Mouse (Mus musculus) embryonic facial prominence, embryonic 14.5 days (tissue): Measurements from ENCODE around the gene Dcaf17. TPM values are rescaled to one million over a fixed set of nuclear protein-coding genes. Genes with fewer than 3 reads are reported as not detected.

Source experiments
- ATAC-seq: fragments of 200-750 bp; cut with Nextera tagmentation; 2 replicates; pipeline ENCODE4 v1.8.0; 2017; ENCODE audit warnings: low read depth, moderate number of reproducible peaks, moderate TSS enrichment
- DNase-seq: peaks from one replicate; pipeline ENCODE4 v3.0.0-alpha.2; 2015; ENCODE audit warnings: low spot score
- H3K27ac ChIP-seq: fragments of 300-500 bp; sonication (generic); replicated peaks from 2 replicates; pipeline ENCODE4 v1.5.1; 2014; ENCODE audit warnings: low read depth, mild to moderate bottlenecking, low read length, moderate library complexity
- H3K27me3 ChIP-seq: fragments of 300-500 bp; sonication (generic); replicated peaks from 2 replicates; pipeline ENCODE4 v1.6.1; 2014; ENCODE audit warnings: low read length; ENCODE audit not compliant: control insufficient read depth, insufficient read depth
- H3K36me3 ChIP-seq: fragments of 300-500 bp; sonication (generic); 2 replicates; pipeline ENCODE4 v1.6.1; 2014; ENCODE audit warnings: low read length, mixed read lengths; ENCODE audit not compliant: control insufficient read depth, insufficient read depth
- H3K4me1 ChIP-seq: fragments of 300-500 bp; sonication (generic); 2 replicates; pipeline ENCODE4 v1.6.1; 2014; ENCODE audit warnings: antibody characterized with exemption, low read length; ENCODE audit not compliant: control insufficient read depth, insufficient read depth
- H3K4me2 ChIP-seq: fragments of 300-500 bp; sonication (generic); 2 replicates; pipeline ENCODE4 v1.6.1; 2014; ENCODE audit warnings: low read depth, mild to moderate bottlenecking, low read length, moderate library complexity, mixed read lengths
- H3K4me3 ChIP-seq: fragments of 300-500 bp; sonication (generic); 2 replicates; pipeline ENCODE4 v1.5.1; 2014; ENCODE audit warnings: low read depth, mild to moderate bottlenecking, low read length
- H3K9ac ChIP-seq: fragments of 300-500 bp; sonication (generic); 2 replicates; pipeline ENCODE4 v1.6.1; 2014; ENCODE audit warnings: low read depth, mild to moderate bottlenecking, low read length, moderate library complexity, mixed read lengths
- H3K9me3 ChIP-seq: fragments of 300-500 bp; sonication (generic); 2 replicates; pipeline ENCODE4 v1.6.1; 2016; ENCODE audit warnings: low read length; ENCODE audit not compliant: control insufficient read depth
- WGBS: fragments of 180-500 bp; shearing (Covaris S2); extraction: QIAGEN DNeasy Blood & Tissue Kit; methylation state at CpG from one replicate; pipeline ENCODE4 v1.1.7; 2014; 5-methylcytosine and 5-hydroxymethylcytosine counted together
- polyA plus RNA-seq: library from polyadenylated mRNA; unstranded; fragments of >200 nt; fragmentation: Nextera tagmentation; extraction: Ambion mirVana; gene quantifications from 2 replicates; pipeline ENCODE4 v1.2.1, GENCODE M21; 2014

The Dcaf17 gene
- polyA plus RNA-seq, 1 experiment from 2014 or later: 22.0 TPM

DNA sequence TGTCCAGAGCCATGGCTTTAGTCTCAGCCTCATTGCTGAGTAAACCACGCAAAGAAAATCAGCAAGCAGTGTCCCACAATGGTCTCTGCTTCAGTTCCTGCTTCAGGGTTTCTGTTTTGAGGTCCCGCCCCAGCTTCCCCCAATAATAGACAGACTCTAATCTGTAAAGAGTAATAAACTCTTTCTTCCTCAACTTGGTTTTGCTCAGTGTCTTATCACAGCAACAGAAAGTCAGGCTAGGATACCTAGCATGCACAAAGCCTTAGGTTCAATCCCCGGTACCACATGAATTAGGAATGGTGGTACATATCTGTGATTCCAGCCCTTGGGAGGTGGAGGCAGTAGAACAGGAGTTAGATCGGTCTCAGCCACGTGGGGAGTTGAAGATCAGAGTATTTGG is 79.7 kb downstream of the Dcaf17 start:
- no peak overlapping the region for H3K4me3 ChIP-seq
- H3K27me3 ChIP-seq: no peaks in the 10 kb centered on the region
- WGBS: 80% methylated on average over 5 of the region's 5 CpGs
- H3K4me1 ChIP-seq: no peaks in the 10 kb centered on the region
- H3K4me2 ChIP-seq: no peak overlapping the region
- H3K9me3 ChIP-seq: peaks cover 4% of the 10 kb centered on the region; the same call in 1 of the 2 replicates
- no peak overlapping the region for H3K9ac ChIP-seq
- no peak for ATAC-seq
- H3K36me3 ChIP-seq: peaks cover 29% of the 10 kb centered on the region; the same call in 1 of the 2 replicates
- no peak for DNase-seq
- no peak overlapping the region for H3K27ac ChIP-seq

DNA sequence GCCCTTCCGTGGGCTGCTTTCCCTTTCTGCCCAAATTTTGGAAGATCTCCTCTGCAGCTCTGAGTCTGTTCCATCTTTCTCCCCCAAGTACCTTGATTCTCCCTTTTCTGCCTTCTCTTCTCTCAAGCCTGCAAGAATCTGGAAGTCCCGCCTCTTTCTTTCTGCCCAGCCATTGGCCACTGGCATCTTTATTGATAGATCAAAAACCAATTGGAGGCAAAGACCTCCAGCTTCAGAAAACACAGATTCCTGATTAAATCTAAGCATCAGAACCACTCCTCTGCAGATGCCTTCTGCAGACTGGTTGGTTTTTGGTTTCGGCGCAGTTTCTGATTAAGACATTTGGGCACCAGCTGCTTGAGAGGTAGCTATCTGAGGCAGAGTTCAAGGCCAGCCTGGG is 85.5 kb downstream of the Dcaf17 start:
- 66% methylated on average over 4 of the region's 4 CpGs for WGBS
- Histone ChIP-seq H3K27me3 (no peaks in the 10 kb centered on the region), H3K36me3 (peaks cover 23% of the 10 kb centered on the region; the same call in 1 of the 2 replicates), H3K4me2 (no peak overlapping the region), H3K4me1 (no peaks in the 10 kb centered on the region), H3K9me3 (peaks cover 4% of the 10 kb centered on the region; the same call in 1 of the 2 replicates), H3K27ac (no peak overlapping the region), H3K4me3 (no peak overlapping the region), H3K9ac (no peak overlapping the region)
- no peak for DNase-seq
- ATAC-seq: no peak

DNA sequence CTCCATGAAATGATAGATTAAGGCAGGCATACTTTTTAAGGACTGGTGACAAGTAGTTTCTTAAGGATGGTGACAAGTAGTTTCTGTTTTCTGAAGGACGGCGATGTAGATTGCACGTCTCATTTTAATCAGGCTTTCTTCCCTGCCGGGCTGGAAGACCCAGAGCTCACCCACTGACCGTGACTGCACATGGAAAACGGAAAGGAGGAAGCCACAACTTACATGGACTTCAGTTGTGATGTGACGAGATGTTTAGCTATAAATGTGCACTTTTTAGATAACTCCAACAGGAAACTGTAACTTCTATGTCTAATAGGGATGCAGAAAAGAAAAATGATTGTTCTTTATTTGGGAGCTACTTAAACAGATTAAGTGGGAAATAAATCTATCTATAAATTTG is 87.3 kb downstream of the Dcaf17 start:
- 63% methylated on average over 7 of the region's 7 CpGs for WGBS
- peaks cover 16% of the 10 kb centered on the region; the same call in 1 of the 2 replicates for H3K36me3 ChIP-seq
- ATAC-seq: no peak
- no peak overlapping the region for H3K27ac ChIP-seq
- no peak overlapping the region for H3K4me3 ChIP-seq
- H3K4me2 ChIP-seq: no peak overlapping the region
- no peaks in the 10 kb centered on the region for H3K27me3 ChIP-seq
- DNase-seq: no peak
- no peaks in the 10 kb centered on the region for H3K4me1 ChIP-seq
- no peak overlapping the region for H3K9ac ChIP-seq
- H3K9me3 ChIP-seq: peaks cover 1% of the 10 kb centered on the region; the same call in 1 of the 2 replicates

DNA sequence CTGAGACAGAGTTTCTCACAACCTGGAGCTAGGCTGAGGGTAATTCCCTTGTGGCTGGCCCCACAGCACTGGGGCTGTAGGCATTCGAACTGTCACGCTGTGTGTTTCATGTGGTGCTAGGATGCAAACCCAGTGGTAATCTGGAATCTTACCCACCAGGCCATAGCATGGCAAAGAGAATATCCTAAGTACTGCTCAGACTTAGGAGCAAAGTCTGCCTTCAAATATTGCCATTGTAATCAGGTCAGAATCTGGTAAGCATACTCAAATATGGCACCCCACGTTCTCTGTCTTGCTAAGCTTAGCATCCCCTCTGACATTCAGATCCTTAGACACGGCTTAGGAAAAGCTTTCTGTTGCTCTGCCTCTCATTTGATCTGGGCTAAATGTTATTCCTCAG is 90.7 kb downstream of the Dcaf17 start:
- no peaks in the 10 kb centered on the region for H3K9me3 ChIP-seq
- no peaks in the 10 kb centered on the region for H3K36me3 ChIP-seq
- no peak overlapping the region for H3K9ac ChIP-seq
- DNase-seq: no peak
- no peak for ATAC-seq
- no peak overlapping the region for H3K27ac ChIP-seq
- no peak overlapping the region for H3K4me2 ChIP-seq
- H3K4me3 ChIP-seq: no peak overlapping the region
- WGBS: 78% methylated on average over 4 of the region's 4 CpGs
- H3K27me3 ChIP-seq: no peaks in the 10 kb centered on the region
- H3K4me1 ChIP-seq: no peaks in the 10 kb centered on the region

DNA sequence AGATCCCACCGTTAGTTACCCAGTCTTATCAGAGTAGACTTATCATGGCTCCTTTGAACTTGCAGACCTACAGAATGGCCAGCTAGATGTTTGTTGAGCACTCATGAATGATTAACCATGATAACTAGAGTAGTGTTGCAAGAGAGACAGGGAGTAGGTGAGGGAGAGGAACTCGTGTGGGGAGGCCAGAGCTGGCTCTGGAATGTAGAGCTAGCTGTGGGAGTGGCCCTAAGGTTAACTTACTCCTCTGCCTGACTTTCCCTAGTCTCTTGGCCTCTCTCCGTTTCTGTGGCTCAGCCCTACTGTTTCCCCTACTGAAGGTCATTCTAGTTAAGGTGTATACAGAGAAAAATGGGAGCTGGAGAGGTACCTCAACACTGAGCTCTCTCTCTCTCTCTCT is 91.1 kb downstream of the Dcaf17 start:
- DNase-seq (no peak), ATAC-seq (no peak)
- no peaks in the 10 kb centered on the region for H3K4me1 ChIP-seq
- H3K9me3 ChIP-seq: no peaks in the 10 kb centered on the region
- no peak overlapping the region for H3K9ac ChIP-seq
- H3K27ac ChIP-seq: no peak overlapping the region
- H3K4me2 ChIP-seq: no peak overlapping the region
- no peak overlapping the region for H3K4me3 ChIP-seq
- no peaks in the 10 kb centered on the region for H3K27me3 ChIP-seq
- no peaks in the 10 kb centered on the region for H3K36me3 ChIP-seq
- WGBS: 54% methylated on average over 3 of the region's 3 CpGs

DNA sequence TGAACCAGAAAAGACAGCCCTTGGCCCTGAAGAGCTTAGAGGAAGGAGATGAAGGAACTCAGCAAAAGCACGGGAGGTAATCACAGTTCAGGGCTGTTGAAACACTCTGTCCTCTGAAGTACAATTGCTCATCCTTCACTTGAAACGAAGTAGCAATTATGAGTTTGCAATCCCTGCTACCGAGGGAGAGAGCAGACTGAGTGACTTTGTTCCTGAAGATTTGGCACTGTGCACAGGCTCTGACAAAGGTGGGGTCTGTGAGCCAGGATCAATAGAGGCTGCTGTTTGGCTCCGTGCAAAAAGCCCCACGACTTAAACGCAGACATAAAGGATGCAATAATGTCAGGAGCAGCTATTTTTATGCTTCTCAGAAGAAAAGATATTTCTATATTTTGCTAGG is 92.7 kb downstream of the Dcaf17 start:
- Histone ChIP-seq H3K27me3 (no peaks in the 10 kb centered on the region), H3K9ac (no peak overlapping the region), H3K4me3 (no peak overlapping the region), H3K27ac (no peak overlapping the region), H3K4me1 (no peaks in the 10 kb centered on the region), H3K9me3 (no peaks in the 10 kb centered on the region), H3K4me2 (no peak overlapping the region), H3K36me3 (no peaks in the 10 kb centered on the region)
- WGBS: 40% methylated on average over 6 of the region's 6 CpGs
- DNase-seq: no peak
- ATAC-seq: no peak

Other genes with a start within 250 kb of the Dcaf17 start
- 29.9 and 33.0 TPM in 2 replicates for gene Tlk1, start 229.6 kb upstream of the Dcaf17 start, polyA plus RNA-seq
- gene Mettl8, start 255 bp downstream of the Dcaf17 start, polyA plus RNA-seq: 14.9 and 16.5 TPM in 2 replicates
- gene Cybrd1, start 62.6 kb downstream of the Dcaf17 start, polyA plus RNA-seq: 4.5 and 4.6 TPM in 2 replicates
- 103 and 105 TPM in 2 replicates for gene Dync1i2, start 156.4 kb downstream of the Dcaf17 start, polyA plus RNA-seq